Mouse (Mus musculus): Measurements from ENCODE around the gene Pbld2.

Gene Pbld2

DNA sequence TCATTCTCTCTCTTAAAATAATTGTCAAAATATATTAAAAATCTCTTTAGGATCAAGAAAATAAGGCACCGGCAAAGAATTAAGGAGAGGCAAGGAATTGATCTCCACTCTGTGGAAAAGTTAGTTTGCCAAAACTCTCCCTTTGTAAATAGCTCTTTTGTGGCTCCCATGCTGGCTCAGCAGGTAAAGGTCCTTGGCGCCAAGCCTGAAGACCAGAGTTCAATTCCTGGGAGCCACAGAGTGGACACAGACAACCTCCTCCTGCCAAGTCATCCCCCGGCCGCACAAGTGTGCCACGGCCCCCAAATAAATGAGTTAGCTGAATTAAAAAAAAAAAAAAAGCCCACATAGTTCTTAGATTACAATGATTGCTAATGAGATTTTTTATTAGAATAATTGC lies 38.6 kb downstream of the Pbld2 start:
- no peak for DNase-seq (ENCODE audit: low spot score)

DNA sequence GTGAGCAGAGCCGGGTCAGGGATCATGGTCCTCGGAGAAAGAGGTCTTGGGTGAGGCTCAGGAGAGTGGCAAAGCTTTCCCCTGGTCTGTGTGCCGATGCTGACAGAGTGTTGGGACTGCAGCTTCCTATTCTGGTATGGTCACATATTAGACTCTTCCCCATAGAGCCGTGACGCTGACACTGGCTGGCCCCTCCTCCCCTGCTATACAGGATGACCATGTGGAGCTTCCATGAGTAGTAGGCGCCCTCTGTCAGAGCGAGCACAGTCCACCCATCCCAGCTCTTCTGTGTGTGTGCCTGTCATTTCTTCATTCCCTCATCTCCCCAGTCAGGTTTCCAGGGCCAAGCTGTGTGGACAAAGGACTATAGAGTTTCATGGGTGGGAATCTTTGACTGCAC lies 39.2 kb downstream of the Pbld2 start:
- no peak for DNase-seq (ENCODE audit: low spot score)

DNA sequence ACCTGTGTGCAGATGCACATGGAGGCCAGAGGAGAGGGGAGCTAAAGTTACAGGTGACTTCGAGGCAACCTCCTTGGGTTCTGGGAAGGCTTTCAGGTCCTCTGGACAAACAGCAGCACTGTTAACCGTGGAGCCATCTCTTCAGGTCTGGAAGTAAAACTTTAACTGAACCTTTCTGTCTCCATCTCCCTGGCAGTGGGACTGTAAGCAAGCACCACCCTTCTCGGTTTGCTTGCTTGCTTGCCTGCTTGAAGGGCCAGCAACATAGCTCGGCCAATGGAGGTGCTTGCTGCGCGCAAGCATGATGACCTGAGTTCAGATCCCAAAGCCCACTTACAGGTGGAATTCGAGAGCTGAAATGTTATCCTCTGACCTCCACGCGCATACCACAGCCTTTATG lies 40.4 kb downstream of the Pbld2 start:
- DNase-seq (ENCODE audit: low spot score) = no peak

DNA sequence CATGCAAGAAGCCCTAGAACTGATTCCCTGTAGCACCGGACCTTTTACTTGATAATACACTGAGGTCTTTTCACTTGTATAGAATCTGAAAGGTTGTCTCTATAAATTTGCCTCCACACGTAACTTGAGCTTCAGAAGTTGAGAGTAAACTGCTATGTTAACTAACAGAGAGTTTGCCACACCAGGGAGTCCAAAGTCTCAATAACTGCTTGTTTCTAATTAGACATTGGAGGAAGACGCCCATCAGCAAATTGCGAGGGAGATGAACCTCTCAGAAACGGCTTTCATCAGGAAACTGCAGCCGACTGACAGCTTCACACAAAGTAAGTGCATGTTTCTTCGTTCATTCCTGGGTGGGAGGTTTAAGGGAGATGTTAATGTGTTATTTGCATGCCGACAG lies 41.4 kb downstream of the Pbld2 start:
- no peak for DNase-seq (ENCODE audit: low spot score)

DNA sequence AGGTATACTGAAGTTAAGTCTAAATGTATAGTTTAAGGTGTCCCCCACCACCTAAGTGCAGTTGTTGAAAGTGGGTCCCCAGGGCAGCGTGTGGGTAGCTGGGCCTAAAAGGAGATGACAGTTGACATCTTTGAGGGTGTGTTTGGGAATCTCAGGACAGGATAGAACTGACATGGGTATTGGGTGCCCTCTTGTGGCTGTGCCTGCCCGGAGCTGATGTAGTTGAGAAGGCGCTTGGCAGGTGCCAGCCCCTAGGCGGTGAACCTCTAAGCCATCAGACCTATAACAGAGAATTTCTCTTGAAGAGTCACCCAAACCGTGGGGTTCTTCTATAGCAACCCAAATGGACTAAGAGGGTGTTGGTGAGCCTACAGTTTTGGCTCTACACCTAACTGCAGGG lies 41.9 kb downstream of the Pbld2 start:
- DNase-seq (ENCODE audit: low spot score) = peak; percentile 93

DNA sequence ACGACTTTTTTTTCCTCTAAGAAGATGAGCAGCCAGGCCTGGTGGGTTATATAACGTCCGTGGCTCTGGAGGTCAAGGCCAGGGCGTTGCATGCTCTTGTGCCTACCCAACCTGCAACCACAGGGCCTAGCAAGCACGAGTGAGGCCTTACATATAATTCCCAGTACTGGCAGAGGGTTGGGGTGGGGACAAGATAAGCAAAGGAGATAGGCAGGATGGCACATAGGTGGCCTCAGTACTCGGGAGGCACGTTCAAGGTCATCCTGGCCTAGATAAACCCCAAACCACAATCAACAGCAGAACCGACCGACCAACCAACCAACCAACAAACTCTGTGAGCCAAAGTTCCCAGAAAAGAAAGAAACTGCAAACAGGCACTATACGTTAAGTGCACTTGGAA lies 62.2 kb downstream of the Pbld2 start:
- DNase-seq (ENCODE audit: low spot score) = no peak

DNA sequence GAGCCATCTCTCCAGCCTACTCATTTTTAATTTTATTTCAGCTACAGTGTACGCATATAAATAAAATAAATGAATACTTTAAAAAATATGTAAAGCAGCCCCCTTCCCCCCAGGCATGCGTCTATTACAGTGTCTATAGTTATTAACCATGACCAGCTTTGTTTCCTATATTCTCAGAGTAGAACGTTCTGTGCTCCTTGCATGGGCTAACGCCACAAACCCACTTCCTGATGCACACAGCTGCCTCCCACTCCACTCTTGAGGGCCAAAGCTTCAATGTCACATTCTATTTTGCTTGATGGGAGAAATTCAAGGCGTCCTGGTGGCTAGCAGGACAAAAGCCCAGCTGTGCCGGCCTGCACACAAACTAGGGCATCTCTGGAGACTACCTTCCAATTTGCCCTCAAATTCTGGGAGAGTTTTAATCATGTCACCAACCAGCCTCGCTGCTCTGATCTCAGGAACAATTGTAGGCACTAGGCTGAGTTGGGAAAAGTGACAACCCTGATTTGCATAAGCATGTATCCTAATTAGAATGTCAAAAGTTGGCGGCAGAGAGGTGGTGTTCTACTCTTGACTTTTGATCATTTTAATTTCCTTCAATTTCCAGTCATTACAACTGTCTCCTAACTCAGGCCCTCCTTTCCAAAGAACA lies 65.1 kb downstream of the Pbld2 start:
- peak; percentile 85 for DNase-seq (ENCODE audit: low spot score)

DNA sequence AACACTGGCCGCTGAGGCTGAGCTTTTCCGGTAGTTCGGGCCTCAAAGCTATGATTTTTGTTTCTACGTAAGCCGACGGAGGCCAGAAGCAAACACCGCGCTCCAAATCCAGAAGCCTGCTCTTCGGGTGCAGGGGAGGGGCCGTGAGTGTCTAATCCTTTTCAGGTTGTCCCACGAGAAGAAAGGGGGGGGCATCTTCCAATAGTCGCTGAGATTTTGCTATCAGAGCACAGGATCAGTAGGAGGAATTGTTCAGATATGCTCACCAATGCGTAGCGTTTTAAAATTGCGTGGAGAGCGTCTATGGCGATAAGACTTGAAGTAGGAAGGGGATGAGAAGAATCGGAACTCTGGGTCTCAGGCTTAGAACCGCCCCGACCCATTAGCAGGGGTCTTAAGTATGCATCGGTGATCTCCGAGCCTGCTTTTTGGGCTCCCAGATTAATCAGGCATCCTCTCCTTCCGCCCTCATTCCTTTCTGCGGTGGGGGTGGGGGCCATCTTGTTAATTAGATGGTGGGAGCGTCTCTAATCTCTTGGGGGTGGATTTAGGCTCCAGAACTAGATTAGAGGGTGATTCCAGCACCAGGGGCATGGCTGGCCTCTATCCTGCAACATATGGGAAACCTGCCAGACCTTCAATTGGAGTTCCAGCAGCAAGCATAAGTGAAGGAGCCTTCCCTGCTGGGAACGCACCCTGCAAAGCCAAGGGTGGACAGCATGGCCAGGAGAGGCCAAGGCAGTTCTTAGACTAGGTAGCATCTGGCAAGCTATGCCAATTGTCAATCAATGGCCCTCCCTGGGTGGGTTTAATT lies 65.8 kb downstream of the Pbld2 start:
- DNase-seq (ENCODE audit: low spot score) = peak; percentile 74

DNA sequence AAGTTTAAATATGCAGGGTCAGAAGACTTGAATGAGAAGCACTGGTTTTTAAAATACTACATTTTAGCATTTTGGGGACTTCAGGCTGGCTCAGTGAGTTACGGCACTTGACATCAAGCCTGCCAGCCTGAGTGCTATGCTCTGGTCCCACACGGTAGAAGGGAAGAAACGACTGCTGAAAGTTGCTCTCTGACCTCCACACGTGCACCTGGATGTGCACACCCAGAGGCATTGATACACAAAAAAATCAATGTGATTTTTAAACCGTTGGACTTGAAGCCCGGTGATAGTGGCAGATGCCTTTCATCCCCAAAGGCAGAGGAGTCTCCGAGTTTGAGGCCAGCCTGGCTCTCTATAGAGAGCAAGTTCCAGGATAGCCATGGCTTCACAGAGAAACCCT lies 67.8 kb downstream of the Pbld2 start:
- DNase-seq (ENCODE audit: low spot score) = no peak

DNA sequence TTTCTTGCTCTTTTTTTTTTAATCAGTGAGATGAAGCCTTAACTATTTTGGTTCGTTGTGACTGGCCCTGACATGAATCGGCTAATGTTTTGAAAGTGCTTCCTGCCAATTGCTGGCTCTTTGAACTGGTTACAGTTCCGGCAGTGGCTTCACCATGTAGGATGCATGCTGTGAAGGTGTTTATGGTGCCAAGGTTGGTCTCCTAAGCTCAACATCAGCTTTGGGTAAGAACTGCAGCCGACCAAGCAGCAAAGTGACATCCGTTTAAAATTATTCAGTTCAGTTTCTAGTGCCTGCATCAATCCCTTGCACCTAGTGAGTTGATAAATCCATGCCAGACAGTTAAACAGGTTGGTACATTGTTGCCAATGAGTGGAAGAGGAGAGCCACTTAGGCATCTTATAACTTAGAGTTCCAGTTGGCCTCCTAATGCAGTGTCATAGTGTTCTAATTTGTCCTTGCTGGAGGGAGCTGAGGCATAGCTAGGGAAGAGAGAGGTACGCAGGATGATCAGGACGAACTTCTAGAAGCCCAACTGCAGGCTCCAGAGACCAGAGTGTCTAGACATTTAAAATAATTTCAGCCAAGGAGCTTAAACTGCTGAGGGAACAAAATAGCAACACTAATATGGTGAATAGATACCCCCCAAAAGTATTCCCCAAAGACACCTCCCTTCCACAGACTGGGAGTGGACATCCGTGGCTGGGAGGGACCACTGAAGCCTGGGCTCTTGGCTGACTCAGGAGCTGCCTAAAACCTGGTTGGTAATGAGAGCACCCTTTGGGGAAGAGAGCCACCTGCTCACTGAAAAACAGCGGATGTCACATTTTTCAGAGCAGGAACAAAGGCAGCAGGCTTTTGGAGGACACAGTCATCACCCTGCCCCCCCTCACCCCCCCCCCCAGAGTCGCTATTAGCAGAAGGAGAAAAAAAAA lies 68.8 kb downstream of the Pbld2 start:
- no peak for DNase-seq (ENCODE audit: low spot score)

DNA sequence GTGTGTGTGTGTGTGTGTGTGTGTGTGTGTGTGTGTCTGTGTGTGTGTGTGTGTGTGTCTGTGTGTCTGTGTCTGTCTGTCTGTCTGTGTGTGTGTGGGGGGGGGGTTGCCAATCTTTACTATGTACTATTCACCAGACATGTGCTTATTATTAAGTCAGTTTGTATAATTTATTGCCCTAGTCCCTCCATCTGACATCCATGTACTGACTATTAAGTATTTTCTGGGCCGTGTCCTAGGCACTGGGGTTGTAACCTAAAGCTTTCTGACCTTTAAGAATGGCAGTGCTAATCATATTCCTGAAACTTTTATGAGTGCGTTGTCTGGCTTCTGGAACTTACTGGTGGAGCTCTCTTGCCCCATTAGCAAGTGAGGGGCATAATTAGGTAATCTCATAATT lies 72.6 kb downstream of the Pbld2 start:
- no peak for DNase-seq (ENCODE audit: low spot score)

DNA sequence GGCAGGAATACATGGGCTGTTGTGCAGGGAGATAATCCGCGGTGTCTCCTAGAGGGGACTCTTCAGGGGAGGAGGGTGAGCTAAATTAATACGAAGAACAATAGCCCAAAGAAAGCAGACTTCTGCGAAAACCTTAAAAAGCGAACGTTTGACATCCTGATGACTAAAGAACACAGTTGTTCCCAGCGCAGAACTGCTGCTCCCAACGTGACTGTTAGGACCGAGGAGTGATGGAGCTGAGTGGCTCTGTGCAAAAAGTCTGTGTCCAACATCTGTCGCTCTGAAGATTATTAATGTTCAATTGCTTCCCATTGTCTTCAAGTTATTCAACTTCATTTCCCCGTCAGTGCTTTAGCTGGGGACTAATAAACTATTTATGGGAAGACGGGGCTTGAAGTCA lies 74.1 kb downstream of the Pbld2 start:
- peak; percentile 76 for DNase-seq (ENCODE audit: low spot score)

DNA sequence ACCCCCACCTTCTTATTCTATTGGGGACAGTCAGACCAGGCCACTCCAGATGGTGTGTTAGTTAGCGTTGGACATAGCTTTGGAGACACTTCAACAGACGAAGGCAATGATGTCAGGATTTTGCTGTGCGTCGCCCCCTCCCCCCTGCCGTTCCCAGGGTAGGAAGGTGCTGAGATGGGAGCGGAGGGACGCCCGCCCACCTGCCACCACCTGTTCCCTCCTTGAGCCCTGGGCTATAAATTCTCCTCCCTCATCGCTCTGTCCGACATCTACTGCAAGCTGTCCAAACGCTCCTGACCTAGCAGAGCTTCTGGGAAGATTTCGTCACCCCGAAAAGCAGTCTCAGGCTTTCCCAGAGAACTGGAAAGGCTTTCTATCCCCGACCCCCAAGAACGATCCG lies 75.4 kb downstream of the Pbld2 start, which contains the start of gene Atoh7:
Gene Atoh7, plus strand, starts transcription at position 131 of the 400 bp plus-strand sequence.
- DNase-seq (ENCODE audit: low spot score) = peak; percentile 76

DNA sequence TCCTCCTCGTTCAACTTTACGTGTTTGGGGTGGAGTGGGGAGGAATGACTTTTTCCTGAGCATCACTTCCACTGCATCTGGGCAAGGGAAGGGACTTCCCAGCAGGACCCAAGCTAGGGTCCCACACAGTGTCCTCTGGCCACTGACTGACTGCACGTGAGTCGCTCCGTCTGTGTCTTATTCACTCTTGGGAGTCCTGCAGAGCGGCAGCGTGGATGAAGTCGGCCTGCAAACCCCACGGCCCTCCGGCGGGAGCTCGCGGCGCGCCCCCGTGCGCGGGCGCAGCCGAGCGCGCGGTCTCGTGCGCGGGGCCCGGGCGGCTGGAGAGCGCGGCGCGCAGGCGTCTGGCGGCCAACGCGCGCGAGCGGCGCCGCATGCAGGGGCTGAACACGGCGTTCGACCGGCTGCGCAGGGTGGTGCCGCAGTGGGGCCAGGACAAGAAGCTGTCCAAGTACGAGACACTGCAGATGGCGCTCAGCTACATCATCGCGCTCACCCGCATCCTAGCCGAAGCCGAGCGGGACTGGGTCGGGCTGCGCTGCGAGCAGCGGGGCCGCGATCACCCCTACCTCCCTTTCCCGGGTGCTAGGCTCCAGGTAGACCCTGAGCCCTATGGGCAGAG lies 75.9 kb downstream of the Pbld2 start:
- peak; percentile 72 for DNase-seq (ENCODE audit: low spot score)

DNA sequence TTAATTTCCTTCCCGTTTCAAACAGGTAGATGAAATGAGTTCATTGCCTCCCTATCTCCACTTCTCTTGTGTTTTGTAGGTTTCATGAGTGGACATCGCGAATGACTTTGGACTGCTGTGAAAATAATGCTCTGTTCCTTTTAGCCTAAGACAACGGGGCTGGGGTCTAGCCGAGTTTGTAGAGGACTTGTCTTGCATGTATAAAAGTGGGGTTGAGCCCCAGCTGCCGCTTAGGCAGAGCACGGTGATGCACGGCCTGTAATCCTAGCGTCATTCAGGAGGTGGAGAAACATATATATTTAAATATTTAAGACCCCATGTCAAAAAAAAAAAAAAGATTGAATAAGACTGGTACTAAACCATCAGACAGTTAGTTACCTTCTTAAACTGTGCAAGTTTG lies 76.5 kb downstream of the Pbld2 start:
- DNase-seq (ENCODE audit: low spot score) = no peak
